Mouse (Mus musculus): ENCODE data around the gene Polr1a.

The Polr1a gene

DNA sequence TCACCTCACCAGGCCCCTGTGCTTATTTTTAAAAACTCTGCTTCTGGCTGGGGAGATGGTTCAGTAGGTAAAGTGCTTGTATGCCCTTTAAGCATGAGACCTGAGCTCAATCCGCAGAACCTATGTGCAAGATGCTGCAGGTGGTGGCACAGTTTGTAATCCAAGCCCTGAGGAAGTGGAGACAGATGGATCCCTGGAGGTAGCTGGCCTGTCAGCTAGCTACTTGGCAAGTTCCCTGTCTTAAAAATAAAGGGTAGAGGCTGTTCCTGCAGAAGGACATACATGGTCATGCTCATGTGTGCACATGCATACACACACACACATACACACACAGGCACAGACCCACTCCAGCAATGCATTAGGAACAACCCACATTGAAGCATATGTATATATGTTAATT lies 88.4 kb downstream of the Polr1a start:
- DNase-seq (ENCODE audit: low spot score in 2 of 2) = no peak

DNA sequence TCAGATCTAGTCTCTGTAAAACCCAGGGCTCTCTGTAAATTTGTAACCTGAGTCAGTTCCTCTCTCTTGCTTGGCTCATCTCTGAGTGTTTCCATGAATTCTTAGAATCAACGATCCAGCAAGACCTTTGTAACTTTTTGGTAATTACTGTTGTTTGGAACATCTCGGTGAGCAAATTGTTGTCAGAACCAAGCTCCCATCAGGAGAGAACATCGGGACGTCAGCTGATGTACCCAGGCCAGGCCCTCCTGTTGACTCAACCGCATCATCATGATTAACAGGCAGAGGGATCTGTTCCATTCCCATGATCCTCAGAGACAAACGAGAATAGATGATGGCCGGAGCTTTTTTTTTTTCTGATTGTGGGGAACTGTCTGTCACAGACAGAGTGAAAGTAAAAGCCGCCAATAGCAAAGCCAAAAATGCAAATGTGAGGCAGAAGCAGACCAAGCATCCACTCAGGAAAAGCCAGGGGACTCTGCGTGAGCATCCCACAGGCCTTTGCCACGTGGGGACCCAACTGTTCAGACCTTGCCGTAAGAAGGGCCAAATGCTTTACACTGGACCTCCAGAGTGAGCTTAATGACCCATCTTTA lies 91.2 kb downstream of the Polr1a start:
- no peak for DNase-seq (ENCODE audit: low spot score in 2 of 2)

DNA sequence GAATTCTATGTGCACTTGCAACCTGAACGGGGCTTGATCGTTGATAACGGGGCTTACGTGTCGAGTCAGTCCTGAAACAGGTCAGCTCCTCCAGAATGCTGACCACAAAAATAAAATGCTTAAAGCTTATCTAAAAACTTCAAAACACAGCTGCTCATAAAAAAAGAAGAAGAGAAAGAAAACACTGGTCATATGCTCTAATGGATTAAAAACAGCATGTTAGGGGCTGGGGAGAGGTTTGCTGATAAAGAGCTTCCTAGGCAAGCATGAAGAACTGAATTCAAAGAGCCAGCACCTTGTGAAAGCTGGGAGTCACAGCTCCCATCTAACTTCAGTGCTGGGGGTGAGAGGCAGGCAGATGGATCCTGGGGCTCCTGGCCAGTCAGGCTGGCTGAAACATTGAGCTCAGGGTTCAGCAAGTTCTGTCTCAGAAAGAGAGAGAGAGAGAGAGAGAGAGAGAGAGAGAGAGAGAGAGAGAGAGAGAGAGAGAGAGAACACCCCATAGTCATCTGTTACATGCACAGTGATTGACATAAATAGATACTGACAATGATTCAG lies 92.4 kb downstream of the Polr1a start:
- DNase-seq (ENCODE audit: low spot score in 2 of 2) = no peak

DNA sequence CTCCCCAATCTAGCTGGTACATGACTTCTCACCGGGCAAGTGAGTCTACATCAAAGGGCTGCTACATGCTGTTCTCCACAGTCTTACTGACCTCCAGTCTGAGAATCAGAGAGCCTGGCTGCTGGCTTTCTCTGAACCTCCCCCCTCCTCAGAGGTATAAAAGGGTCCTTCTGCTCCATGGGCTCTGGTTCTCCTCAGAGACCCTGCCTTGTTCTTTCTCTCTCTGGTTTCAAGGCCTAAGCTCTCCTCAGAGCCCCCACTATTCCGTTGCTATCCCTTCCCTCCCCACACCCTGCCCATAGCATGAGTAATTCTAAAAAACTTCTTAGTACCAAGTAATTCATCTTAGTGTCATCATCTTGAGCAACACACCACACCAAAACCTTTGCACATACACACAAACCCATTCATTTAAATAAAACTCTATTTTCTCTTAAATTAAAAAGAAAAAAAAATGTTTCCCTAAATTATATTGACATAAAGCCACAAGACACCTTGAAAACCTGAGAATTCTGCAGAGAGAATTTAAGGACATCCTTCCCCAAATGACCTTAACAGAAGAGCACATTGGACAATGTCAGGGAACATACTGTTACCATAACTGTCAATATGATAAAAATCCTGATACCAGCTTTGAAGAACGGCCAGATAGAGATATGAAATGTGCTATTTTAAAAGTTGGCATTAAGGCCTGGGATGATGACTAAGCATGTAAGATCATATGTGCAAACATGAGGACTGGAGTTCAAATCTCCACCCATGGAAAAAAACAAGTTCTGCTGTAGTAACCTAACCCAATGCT lies 98.8 kb downstream of the Polr1a start:
- no peak for DNase-seq (ENCODE audit: low spot score in 2 of 2)

DNA sequence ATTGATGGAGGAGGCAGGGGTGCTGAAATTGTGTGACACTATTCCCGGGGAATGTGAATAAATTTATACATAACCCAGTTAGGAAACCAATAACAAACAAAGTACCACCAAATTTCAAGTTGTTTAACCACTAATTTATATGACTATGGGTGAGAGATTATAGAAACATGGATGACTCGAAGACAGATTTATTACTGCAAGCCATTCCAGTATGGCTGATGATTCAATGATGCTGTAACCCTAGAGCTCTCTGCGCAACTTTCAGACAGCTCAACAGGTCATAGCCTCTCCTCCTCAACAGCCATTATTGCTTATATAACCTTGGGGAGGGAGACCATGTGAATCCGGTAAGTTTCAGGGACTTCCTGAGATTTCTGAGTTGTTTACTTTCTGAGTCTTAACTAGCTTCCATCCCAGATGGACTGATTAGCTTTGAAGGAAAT lies 99.4 kb downstream of the Polr1a start:
- no peak for DNase-seq (ENCODE audit: low spot score in 2 of 2)

DNA sequence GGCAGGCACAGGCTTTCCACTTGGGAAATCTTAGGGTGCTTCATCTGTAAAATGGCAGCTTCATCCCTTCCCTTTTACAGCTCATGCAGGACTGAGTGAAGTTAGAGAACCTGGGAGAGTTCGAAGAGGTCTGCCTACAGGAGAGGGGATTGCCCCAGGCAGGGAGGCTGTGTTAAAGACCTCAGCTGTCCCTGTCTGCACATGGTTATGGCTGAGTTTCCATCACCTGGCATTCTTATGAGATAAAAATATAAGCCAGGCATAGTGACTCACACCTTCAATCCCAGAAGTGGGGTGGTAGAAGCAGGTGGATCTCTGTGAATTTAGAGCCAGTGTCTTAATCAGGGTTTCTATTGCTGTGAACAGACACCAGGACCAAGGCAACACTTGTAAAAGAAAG lies 100.6 kb downstream of the Polr1a start:
- no peak for DNase-seq (ENCODE audit: low spot score in 2 of 2)

DNA sequence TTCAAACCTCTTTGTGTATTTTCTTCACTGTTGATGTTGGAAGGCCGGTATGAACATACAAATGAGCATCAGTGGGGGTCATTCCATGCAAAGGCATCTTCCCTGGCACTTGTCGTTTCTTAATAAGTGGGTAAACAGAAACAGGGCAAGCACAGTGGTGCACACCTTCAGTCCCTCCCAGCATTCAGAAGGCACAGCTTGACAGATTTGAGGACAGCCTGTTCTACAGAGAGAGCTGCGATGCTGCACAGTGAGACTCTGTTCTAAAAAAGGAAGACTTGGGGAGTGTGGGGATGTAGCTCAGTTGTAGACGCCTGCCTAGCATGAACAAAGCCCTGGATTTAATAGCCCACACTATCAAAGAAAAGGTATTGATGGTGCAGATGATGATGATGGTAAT lies 105.2 kb downstream of the Polr1a start:
- DNase-seq (ENCODE audit: low spot score in 2 of 2) = no peak

DNA sequence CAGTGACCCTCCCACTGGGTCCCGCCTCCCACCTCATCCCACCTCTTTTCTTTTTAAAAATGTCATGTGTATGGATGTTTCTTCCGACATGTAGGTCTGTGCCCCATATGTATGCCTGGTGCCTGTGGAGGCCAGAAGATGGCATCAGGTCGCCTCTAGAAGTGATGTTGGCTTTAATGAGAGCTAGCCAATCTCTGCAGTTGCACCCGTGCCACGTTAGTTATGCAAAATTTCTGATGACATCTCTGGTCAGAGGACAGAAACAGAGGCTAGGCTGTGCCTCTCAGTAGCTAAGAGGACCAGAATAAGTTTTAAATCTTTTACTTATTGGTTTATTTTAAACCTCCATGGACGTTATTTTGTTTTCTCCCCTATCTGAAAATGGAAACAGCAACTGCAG lies 109.2 kb downstream of the Polr1a start:
- no peak for DNase-seq (ENCODE audit: low spot score in 2 of 2)

DNA sequence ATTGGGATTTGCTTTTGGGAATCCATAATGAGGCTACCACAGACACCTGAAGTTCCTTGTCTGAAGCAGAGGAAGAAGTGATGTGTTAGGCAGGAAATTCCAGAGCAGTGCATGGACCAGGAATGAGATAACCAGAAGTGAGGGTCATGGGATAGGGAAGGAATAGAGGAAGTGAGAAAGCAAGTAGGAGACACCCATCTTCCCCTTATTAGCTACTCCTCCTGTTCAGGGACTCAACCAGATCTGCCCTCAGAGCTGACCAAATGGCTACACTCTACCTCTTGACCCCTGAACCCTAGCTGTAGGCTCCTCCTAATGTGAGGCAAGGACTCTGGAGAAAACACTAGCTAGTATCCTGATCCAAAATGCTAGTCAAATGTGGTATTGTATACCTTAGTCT lies 116.6 kb downstream of the Polr1a start:
- no peak for DNase-seq (ENCODE audit: low spot score in 2 of 2)

DNA sequence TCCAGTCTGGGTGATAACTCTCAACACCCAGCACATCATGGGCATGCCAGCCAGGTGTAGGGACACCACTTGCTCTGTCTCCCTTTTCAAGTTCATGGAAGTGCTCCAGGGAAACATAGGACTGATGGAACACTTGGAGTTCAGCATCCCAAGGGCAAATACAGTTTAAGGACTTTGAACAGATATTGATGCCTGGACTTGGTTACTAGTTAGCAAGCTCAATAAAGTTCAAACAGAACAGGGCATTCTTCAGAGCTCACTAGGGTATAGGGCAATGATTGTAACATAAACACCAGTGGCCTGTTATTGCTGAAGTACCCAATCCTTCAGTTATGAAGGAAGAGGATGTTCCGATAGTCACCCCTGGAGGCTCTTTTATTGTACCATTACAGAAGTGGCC lies 119.2 kb downstream of the Polr1a start:
- DNase-seq (ENCODE audit: low spot score in 2 of 2) = no peak

DNA sequence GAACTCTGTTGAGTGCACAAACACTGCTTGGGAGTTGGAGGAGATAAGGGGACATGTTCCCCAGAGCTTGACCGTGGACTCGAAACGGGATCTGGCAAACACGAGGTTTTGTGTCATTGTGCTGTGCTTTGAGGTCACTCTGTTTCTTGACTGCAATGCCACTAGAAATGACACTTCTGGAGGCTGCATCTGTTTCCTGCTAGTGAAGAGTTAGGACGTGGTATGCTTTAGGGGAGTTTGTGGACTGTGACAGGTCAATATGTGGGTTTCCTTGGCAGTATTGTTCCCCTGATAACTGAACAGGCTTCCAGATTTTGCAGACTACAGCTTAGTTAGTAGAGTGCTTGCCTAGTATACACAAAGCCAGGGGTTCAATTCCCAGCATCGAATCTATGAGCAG lies 120.8 kb downstream of the Polr1a start:
- no peak for DNase-seq (ENCODE audit: low spot score in 2 of 2)
